Mouse (Mus musculus): ENCODE measurements around the gene Cntn5. TPM values are rescaled to one million over a fixed set of nuclear protein-coding genes. Genes with fewer than 3 reads are reported as not detected.
"Not testable (repeated sequence)": the region's sequence is repeated elsewhere in the genome, so short reads cannot be mapped to it uniquely, and the experiment has no call there.

The Cntn5 gene
- total RNA-seq, 4 experiments from 2014 or later = 10.5 to 15.0 (median 13.5) TPM

DNA sequence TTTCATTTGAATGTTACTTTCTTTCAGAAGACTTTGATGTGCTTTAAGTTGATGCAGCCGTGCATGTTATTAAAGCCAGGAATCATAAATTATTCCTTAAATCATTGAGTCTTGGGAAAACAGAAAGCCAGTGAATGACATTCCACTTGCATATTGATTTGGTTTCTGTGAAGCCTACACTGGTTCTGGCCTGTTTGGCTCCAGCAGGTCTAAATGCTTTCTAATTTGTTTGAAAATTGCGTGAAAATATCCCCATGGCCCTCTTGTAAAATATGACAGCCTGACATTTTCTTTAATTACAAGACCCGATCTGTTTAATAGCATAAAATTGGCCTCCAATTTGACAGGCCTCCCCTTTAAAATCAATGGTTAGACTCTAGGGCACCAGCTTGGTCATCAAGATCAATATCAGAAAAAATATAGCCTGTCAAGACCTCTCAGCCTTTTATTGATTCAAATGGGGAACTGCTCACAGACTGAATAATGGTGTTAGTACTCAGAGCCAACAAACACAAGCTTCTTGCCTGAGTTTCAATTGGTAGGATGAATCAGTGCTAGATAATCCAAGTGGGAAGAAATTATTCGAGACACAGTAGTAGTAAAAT is 247.3 kb downstream of the Cntn5 start:
- no peak for DNase-seq (ENCODE audit: low spot score in 2 of 2)

DNA sequence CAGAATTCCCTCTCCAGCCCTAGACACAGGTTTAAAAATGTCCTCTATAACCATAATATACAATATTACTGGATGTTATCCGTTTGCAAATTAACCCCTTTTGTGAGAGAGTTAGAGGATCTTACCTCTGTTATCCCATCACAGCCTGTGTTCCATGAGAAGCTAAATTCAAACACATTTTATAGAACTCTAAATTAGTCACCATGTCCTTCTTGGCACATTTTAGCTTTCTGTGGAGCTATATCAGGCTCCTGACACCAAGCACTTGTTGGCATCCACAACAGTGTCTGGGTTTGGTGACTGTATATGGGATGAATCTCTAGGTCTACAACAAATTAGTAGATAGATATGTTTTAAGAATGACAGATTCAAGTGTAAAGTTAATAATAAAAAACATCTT is 253.9 kb downstream of the Cntn5 start:
- DNase-seq (ENCODE audit: low spot score in 2 of 2) = no peak

DNA sequence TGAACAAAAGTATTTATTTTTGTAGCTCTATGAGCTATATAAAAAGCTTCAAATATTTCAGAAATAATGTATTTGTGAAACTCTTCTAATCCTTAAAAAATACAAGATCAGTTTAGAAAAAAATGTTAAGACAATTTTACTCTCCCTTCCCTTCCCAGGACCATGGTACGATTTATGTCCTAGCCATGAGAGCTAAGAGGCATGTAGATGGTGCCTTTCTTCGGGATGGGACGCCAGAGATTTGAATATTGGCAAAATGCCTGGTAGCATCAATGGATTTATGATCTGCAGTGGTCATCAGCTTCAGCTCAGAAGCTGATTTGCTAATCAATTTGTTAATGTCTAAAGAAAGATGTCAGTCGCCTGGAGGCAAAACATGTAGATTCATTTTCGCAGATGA is 258.6 kb downstream of the Cntn5 start:
- no peak for DNase-seq (ENCODE audit: low spot score in 2 of 2)

DNA sequence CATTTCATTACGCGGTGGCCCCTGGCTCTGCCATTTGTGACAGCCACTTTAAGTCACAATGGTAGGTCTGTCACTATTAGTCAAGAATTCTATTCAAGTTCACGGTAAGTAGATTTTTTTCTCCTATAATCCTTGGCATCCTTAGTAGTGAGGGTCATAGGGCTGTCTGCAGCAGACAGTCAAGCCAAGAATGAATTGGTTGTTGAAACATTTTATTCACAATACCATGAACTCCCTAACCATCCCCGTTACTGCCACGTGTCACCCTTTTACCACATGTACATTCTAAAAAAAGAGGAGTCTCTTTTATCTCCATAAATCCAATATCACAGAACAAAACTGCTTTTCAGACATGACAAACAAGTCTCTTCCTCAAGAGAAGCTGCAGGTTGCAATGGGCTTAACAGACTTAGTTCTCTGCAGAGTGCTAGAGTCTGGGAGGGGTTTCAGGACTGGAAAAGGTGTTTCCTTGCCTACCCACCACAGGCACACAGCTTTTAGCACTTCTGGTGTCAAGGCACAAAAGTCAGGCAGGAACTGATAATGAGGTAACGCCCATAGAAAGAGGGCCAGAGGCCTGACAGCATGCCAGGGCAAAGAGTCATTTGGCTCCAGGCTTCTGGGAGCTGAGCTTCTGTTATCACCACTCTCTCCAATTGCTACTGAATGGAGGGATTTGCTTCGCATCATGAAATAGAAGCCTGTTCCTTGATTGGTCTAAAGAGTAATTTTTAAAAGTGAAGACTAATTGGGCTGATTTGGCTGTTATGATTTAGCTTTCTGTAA is 259.3 kb downstream of the Cntn5 start:
- DNase-seq (ENCODE audit: low spot score in 2 of 2) = no peak

DNA sequence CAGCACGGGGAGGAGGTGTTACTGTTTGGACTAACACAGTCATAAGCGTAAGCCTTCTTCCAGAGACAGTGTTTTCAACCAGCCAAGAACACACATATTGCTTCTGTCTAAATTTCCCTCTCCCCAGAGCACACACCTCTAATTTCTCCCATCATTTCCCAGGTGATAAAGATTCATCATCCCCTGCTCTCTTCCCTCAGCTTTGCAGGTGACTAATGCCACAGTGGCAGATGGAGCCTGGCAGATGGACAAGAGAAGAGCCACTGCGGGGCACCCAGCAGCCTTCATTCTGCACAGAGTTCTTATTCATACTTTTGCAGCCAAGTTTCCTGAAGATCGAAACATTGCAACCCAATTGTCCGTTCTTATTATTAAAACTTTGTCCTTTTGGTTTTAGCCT is 286.5 kb downstream of the Cntn5 start:
- no peak for DNase-seq (ENCODE audit: low spot score in 2 of 2)

DNA sequence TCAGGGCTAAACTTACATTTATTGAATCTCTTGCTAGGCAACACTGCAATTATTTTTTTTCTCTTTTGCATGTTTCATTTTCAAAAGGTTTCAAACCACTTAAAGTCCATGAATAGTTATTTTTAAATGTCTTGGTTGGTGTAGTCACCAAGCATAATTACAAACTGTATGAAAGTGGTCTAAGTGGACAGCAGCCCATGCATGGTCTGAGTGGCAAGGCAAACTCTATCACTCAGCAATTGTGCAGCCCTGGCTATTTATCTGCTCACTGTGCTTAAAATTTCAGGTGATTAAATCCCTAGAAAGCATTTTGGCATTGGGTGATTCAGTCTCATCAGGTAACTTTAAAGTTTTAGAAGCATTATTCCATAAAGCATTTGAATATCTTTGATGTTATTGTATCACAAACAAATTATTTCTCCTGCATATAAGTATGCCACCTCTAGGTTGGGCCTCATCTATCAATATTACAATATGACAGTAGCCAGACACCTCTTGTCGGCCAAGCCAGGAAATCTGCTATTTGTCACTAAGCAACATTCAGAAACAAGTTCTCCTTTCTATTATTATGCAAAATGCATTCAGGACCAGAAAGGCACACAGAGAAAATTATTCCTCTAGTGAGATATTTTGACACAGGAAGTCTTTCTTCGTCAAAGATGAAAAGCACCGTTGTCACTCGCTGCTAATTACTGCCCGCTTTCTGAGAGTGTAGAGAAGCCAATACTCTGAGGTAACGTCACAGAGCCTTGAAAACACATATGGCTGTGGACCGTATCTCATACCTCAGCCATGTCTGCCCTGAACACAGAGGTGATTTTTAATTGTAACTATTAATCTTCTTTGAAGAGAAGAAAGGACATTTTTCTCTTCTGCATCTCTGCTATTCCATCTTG is 329.0 kb downstream of the Cntn5 start:
- no peak for DNase-seq (ENCODE audit: low spot score in 2 of 2)

DNA sequence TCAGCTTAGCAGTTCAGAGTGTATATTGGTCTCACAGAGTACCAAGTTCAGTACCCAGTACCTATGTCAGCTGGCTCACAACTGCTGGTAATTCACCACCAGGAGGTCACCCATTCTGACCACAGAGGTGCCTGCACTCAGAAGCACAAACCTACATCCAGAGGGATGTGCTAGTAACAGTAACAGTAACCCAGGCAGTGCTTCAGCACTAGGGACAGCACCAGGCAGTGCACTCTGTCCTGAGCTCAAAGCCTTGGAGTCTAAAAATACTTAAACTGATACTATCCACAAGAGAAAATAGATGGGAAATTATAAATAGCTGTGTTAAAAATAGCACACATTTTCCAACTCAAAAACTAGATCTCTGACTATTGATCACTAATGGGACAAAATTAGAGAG is 334.7 kb downstream of the Cntn5 start:
- no peak for DNase-seq (ENCODE audit: low spot score in 2 of 2)

DNA sequence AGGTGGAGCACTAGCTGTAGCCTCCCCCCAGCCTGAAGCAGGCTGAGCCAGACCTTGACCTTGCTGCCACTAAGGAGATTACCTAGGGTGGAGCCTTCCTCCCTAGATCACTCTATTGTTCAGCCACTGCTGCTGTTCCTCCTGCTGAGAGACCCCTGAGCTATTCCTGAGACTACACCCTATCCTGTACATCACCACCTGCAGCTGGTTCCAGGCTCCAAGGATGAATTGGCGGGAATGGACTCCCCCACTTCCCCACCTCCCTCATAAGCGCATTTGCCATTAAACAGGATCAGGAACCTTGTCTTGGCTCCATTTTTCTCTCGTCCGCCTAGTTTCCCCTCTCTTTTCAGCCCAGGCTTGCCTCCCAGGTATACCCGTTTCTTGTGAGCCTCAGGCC is 363.7 kb downstream of the Cntn5 start:
- DNase-seq (ENCODE audit: low spot score in 2 of 2) = not testable (repeated sequence)

DNA sequence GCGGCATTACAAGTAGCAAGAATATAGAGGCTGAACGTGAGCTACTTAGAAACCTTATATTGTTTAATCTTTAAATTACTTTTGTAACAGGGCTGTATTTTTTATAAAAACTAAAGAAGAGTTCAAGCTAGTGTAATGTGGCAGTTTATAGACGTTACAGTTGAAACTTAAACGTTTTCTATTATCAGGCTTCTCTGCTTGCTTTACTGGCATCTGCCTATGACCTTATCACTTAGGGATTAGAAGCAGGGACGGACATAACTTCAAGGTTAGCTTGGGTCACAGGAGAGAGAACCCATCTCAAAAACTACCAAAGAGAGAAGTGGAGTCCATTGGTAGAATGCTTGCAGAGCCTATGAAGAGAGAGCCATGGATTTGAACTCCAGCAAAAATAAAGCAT is 372.3 kb downstream of the Cntn5 start:
- no peak for DNase-seq (ENCODE audit: low spot score in 2 of 2)

DNA sequence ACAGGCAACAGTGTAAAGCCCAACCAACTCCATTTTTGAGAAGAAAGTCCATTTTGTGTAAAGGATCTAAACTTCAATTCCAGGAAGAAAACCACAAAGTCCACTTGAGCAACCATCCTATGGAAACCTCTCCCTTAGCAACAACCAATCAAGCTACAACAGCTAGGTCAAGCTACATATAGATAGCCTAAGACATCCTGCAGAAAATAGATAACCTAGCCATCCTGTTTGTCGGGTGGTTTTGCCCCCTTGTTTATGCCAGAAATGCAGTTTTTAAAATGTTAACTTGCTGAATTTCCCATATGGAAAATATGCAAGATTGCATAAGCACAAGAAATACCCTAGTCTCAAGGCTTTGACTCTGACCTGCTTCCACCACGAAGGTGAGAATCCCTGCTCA is 373.5 kb downstream of the Cntn5 start:
- DNase-seq (ENCODE audit: low spot score in 2 of 2) = no peak

DNA sequence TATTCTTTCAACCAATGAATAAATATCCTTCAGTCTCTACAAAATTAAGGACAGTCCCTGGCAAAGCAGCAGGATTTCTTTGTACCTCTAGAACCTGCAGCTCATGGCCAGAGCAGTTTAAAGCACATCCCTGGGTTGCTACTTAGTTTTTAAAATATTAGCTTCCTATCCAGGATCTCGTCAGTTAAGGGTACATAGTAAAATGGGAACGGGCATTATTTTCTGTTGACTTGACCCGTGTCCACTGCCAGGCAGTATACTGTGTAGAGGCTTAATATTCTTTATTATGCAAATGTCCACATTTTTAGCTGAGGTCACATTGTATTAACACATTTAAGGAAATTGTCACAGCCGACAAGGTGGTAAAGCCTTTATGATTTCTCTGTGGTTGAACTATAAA is 375.0 kb downstream of the Cntn5 start:
- no peak for DNase-seq (ENCODE audit: low spot score in 2 of 2)

DNA sequence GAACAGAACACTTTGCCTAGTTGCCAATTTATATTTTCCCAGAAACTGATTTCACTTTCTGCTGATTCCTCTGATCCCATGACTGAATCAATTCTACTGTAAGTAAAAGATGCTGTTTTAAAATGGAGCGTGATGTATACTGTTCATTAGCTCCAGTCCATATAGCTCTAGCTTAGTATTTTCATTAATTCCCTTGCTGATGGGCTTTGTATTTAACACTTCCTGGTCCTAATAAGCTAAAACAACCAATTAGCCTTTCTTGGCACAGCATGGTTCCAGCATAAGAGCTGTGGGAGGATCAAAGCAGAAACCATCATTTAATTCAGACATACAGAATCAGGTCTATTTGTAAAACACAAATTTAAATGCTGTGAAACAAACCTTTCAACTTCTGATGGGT is 375.5 kb downstream of the Cntn5 start:
- no peak for DNase-seq (ENCODE audit: low spot score in 2 of 2)

DNA sequence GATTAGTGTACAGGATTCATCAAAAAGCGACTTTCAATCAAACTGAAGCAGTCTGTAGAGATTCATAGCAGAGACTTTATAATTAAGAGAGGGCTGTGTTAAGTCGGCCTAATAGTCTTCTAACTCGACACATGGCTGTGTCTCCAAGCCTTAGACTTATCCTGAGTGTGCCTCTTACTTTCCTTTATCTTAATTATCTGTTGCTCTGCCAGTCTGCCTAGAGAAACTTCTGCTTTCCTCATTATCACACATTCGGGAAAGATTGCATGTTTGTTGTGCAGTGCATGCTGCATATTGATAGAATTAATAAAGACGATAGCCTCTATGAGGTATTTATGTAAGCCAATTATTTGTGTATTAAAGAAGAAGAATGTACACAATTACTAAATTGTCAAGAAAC is 375.9 kb downstream of the Cntn5 start:
- no peak for DNase-seq (ENCODE audit: low spot score in 2 of 2)

DNA sequence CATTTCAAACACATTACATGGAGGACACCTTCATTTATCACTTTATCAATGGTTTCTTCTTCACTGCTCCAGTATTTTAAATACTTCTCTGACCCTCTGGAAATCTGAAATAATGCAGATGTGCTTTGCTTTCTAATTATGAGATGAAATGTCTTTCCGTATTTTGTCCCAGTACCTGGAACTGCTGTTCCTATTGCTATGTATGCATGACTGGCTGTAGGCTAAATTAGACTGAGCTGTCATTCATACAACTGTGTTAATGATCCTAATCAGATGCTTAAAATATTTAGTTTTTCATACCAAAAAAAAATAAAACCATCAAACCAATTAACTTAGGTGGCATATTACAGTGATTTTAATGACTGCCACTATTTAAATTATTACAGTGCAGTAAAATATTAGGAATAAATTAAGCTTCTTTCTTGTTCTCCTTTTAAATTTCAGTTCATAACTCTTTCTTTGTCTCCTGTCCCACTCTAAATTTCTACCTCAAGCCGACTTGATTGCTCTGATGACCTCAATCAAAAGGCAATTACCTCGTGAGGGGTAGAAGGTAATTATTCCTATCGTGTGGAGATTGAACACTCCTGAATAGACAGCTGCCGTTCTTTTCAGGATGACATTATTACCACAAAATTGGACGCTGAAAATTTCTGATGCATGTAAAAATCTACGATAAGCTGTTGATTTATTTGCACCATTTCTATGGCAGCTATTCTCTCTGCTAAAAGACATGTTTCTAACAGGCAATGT is 378.5 kb downstream of the Cntn5 start:
- DNase-seq (ENCODE audit: low spot score in 2 of 2) = no peak

DNA sequence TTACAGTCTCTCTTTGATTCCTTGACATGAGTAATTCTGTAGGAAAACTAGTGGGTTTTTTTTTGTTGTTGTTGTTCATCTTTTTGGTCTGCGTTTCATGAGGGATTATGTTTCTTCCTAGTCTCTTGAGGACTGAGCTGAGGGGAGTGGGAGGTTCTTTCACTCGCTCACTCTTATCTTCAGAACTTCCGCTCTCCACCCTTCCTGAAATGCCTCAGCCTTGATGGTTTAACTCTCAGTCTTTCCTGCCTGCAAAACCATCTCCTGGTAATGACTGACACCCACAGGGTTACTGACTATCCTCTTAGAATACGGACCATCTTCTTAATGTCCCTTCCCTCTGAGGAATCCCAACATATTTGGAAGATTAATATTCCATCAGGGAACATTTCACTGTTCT is 382.0 kb downstream of the Cntn5 start:
- no peak for DNase-seq (ENCODE audit: low spot score in 2 of 2)

DNA sequence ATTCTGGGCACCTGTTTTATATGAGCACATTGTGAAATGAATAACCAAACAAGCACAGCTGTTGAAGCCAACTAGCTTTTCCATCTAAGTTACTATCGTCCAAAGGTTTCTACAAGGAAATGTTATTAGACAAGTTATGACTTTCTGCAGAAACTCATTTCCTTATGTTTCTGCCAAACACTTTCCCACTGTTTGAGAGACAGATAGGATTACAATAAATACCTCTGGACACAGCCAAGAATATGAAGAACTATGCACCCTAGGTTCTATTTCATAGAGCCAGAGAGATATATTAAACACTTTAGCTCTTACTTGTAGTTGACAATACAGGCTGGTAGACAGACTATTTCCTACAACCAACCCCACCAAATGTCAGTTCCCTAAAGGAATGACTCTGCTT is 383.5 kb downstream of the Cntn5 start:
- DNase-seq (ENCODE audit: low spot score in 2 of 2) = no peak

DNA sequence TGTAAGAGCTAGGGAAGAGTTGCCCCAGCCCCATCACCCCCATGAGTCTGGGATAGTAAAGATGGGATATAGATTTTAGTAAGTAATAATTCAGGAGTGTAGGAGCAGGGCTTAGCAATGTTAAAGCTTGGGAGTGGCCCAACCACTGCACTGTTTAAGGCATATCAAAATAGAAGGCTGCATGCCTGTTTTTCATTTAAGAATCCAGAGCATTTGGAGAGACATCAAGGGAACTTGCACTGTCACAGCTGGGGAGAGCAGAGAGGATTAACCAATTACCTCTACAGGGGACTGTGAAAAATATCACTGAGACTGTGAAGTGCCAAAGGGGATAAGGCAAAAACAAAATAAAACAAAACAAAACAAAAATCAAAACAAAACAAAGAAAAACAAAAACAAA is 412.3 kb downstream of the Cntn5 start:
- no peak for DNase-seq (ENCODE audit: low spot score in 2 of 2)

DNA sequence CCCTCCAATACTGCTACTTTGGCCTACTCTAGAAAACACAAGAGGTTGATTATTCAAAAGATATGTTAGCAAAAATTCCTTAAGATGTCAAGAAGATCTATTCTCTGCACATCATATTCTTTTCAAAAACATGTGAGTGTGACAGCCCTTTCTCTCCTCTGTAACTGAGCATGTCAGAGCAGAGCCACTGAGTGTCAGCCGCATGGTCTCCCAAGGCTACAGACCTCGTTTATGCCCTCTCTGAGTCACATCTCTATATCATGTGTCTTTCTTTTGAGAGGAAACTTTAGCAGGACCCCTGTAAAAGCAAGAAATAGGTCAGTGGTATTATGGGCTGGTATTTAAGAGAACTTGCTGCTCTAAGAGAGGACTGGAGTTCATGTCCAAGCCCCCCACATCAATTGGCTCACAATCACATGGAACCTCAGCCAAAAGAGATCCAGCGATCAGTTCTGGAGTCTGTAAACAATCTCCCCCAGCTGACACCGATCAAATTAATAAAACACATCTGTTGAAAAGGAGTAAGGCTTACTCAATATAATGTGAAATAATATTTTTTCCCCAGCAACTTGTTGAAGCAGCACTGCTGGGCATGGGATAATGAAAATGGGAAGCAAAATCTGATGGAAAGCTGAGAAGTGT is 433.0 kb downstream of the Cntn5 start:
- DNase-seq (ENCODE audit: low spot score in 2 of 2) = no peak

DNA sequence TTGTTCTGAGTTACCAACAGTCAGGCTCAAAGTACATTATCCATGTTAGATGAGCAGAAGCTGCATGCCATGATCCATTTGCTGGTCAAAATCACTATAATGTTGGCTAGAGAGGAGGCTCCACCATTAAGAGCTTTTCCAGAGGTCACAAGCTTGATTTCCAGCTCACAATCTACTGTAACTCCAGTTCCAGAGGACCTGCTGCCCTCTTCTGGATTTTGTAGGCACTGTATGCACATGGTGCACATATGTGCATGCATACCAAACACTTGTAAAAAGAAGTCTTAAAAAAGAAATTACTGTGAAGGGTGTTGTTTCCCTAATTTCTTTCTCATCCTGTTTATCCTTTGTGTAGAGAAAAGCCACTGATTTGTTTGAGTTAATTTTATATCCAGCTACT is 439.8 kb downstream of the Cntn5 start:
- DNase-seq (ENCODE audit: low spot score in 2 of 2) = no peak

DNA sequence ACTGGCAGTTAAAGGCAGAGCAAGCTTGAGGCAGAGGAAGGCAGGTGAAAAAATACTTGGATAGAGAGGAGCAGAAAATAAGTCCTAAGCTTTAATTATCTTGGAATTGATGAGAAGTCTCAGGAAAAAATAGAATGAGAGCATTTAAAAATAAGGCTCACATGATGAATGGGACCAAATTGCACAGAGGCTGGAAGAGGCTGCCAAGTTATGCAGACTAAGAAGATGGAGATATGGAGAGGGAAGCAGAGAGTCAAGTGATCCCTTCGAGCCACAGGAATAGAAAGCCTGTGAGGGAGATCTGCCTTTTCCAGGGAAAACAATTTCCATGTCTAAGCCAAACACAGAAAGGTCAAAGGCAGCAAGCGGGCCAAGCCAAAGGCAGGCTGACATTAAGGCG is 446.7 kb downstream of the Cntn5 start:
- DNase-seq (ENCODE audit: low spot score in 2 of 2) = no peak

DNA sequence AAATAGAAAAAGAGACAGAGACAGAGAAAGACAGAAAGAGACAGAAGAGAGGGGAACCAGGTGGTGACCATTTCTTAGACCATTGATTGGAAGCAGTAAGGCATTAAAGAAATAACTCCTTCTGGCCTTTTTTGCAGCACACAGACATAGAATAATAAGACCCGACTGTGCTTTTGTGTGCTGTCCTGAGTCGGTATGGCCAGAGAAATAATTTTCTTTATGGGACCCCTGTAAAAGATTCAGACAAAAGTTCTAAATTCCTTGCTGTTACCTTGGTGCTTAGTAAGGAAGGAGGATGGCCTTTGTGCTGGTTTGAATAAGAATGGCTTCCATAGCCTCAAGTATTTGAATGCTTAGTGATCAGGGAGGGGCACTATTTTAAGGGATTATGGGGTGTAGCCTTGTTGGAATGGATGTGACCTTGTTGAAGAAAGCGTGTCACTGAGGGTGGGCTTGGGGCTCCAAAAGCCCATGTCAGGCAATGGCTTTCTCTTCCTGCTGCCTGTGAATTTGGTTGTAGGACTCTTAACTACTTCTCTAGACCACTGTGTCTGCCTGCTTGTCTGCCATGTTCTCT is 455.5 kb downstream of the Cntn5 start:
- no peak for DNase-seq (ENCODE audit: low spot score in 2 of 2)

Data from layer of hippocampus, adult 8-10 months (tissue).